Comparison of ENCODE assay signal across 19 mouse cellular contexts in genomic region chr12:24973586-24973985, GRCm38 (mm10). TPM values are rescaled to one million over a fixed set of nuclear protein-coding genes. Genes with fewer than 3 reads are reported as not detected.
DNase-seq lines count a peak whose midpoint lies in the region; ATAC-seq lines count a peak whose summit lies in the region.
"Had no signal": no experiment of that assay in that cellular context is flagged by ENCODE, and none has a peak within 500 bp of the region (broad histone marks: within the 10 kb centered on the region; RNA-seq: fewer than 3 reads in every experiment).

No protein-coding gene starts in this region.

- WGBS in kidney, embryonic 15.5 days, result 66% methylated on average over 5 of the region's 5 CpGs
- 78% methylated on average over 5 of the region's 5 CpGs for WGBS in forebrain, embryonic 13.5 days

- H3K36me3 ChIP-seq in kidney, embryonic 15.5 days, result peaks cover 8% of the 10 kb centered on the region; the same call in 1 of the 2 replicates
- no peaks in the 10 kb centered on the region for H3K36me3 ChIP-seq in forebrain, embryonic 13.5 days (ENCODE audit: poor library complexity, severe bottlenecking)
- H3K36me3 ChIP-seq: limb, embryonic 10.5 days; neural tube, embryonic 15.5 days had no signal

- no peaks in the 10 kb centered on the region for H3K9me3 ChIP-seq in kidney, embryonic 15.5 days (replicated peaks)
- no peaks in the 10 kb centered on the region for H3K9me3 ChIP-seq in forebrain, embryonic 13.5 days (replicated peaks)
- H3K9me3 ChIP-seq: limb, embryonic 10.5 days; neural tube, embryonic 15.5 days had no signal

- peak; percentile 67 to 68 for DNase-seq in kidney, adult 8-10 months
- DNase-seq in kidney, postnatal 36 days, result peak; percentile 74 to 75
- no peak for DNase-seq in gastrocnemius, postnatal 14 days
- DNase-seq: adrenal gland, postnatal 25 days; embryo, embryonic 11 days; heart, adult 18-20 months; heart, postnatal 10 days; layer of hippocampus, postnatal 36 days; lung, adult 2 months; retina, postnatal 1 day had no signal

- no peak overlapping the region for H3K27ac ChIP-seq in kidney, embryonic 15.5 days
- no peak overlapping the region for H3K27ac ChIP-seq in forebrain, embryonic 13.5 days
- H3K27ac ChIP-seq: limb, embryonic 10.5 days; macrophage; neural tube, embryonic 15.5 days had no signal

- no peak overlapping the region for H3K4me2 ChIP-seq in kidney, embryonic 15.5 days
- H3K4me2 ChIP-seq in forebrain, embryonic 13.5 days, result no peak overlapping the region

- peaks cover 29% of the 10 kb centered on the region for H3K4me1 ChIP-seq in kidney, embryonic 15.5 days
- peaks cover 14% of the 10 kb centered on the region for H3K4me1 ChIP-seq in forebrain, embryonic 13.5 days

- ATAC-seq in kidney, embryonic 15.5 days (replicated peaks; ENCODE audit: low FRiP score), result no peak
- ATAC-seq in common myeloid progenitor, adult 5-6 weeks (replicated peaks; ENCODE audit: low read depth, poor library complexity, severe bottlenecking), result peak; percentile 28; the same call in 1 of the 2 replicates
- peak; percentile 54 for ATAC-seq in megakaryocyte-erythroid progenitor cell, adult 5-6 weeks (replicated peaks; ENCODE audit: low FRiP score, low TSS enrichment, poor library complexity, severe bottlenecking)
- no peak for ATAC-seq in forebrain, embryonic 13.5 days
- ATAC-seq: forebrain, embryonic 14.5 days had no signal

- H3K9ac ChIP-seq in kidney, embryonic 15.5 days, result no peak overlapping the region
- H3K9ac ChIP-seq in forebrain, embryonic 13.5 days, result no peak overlapping the region
- H3K9ac ChIP-seq: hindbrain, embryonic 14.5 days; neural tube, embryonic 15.5 days had no signal

- intact Hi-C loops in gastrocnemius, postnatal 14 days (cut with DNase I; ENCODE audit: low total_unique reads), result no loop called here

- no peaks in the 10 kb centered on the region for H3K27me3 ChIP-seq in kidney, embryonic 15.5 days
- no peaks in the 10 kb centered on the region for H3K27me3 ChIP-seq in forebrain, embryonic 13.5 days
- H3K27me3 ChIP-seq: neural tube, embryonic 15.5 days had no signal

- H3K4me3 ChIP-seq in kidney, embryonic 15.5 days (replicated peaks), result no peak overlapping the region
- no peak overlapping the region for H3K4me3 ChIP-seq in forebrain, embryonic 13.5 days
- H3K4me3 ChIP-seq: limb, embryonic 10.5 days had no signal

RNA-seq across cellular contexts. Expression of gene Kidins220, which starts 1.1 kb away (rescaled TPM):
- polyA plus RNA-seq in kidney, embryonic 15.5 days (2015; fragmentation: Nextera tagmentation; extraction: Ambion mirVana), result 28.6 and 31.1 TPM in 2 replicates
- total RNA-seq in common myeloid progenitor, adult 5-6 weeks (2017), result 66.0 and 89.1 TPM in 2 replicates
- 45.2 and 63.7 TPM in 2 replicates for total RNA-seq in megakaryocyte-erythroid progenitor cell, adult 5-6 weeks (2014; fragmentation: Nextera tagmentation)
- 42.5 and 95.1 TPM in 2 replicates for total RNA-seq in megakaryocyte-erythroid progenitor cell, adult 5-6 weeks (2017)
- total RNA-seq in gastrocnemius, postnatal 14 days (2021), result 10 to 100 TPM; 31.9 to 35.8 TPM
- polyA plus RNA-seq in forebrain, embryonic 13.5 days (2015; fragmentation: Nextera tagmentation; extraction: Ambion mirVana), result 72.4 and 88.3 TPM in 2 replicates

Comparison
In these comparisons a context has a peak if more than half of its experiments do, and no peak if none do; other contexts are left out.
1. ATAC-seq: peak in common myeloid progenitor, adult 5-6 weeks (single experiment) and megakaryocyte-erythroid progenitor cell, adult 5-6 weeks (single experiment); none in kidney, embryonic 15.5 days (single experiment) and forebrain, embryonic 13.5 days (single experiment).